Mouse (Mus musculus): Measurements from ENCODE around the gene Mrpl46.

DNA sequence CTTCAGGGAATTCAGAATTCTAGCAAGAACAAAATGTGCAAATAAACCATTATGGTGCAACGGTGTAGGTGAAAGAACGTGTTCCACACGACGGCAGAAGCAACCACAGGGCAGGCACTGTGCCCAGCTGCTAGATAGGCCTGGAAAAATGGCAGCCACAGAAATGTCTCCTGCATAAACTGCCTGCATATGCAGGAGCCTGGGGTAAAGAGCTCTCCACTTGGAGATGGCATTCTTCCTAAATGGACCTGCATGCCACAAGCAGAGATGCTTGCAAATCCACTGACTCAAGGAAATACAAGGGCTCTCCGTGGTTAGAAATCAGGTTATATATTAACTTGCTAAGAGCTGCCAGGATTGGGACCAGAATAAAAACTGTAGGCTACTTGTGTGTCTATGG, 4.6 kb downstream of the Mrpl46 start:
- no peak for TF ChIP-seq CTCF (IDR thresholded peaks at IDR 0.05; ENCODE audit: low read depth)
- TF ChIP-seq EP300 (IDR thresholded peaks at IDR 0.05; ENCODE audit: low read depth), result no peak
